Mouse (Mus musculus): ENCODE data around the gene Paqr9. TPM values are rescaled to one million over a fixed set of nuclear protein-coding genes. Genes with fewer than 3 reads are reported as not detected.

Gene Paqr9
- polyA plus RNA-seq, 1 experiment from 2014 or later: 0.19 TPM

GRCm38 (mm10) chr9:95570604-95571003, 11.1 kb downstream of the Paqr9 start:
- peaks cover 4% of the 10 kb centered on the region; the same call in 1 of the 2 replicates for H3K4me1 ChIP-seq
- 86% methylated on average over 4 of the region's 4 CpGs for WGBS
- no peak overlapping the region for H3K27ac ChIP-seq (replicated peaks)
- DNase-seq (ENCODE audit: low spot score): no peak
- H3K27me3 ChIP-seq (ENCODE audit: low read depth, poor library complexity, severe bottlenecking): peaks cover 6% of the 10 kb centered on the region; the same call in 1 of the 2 replicates
- no peak overlapping the region for H3K4me3 ChIP-seq
- H3K36me3 ChIP-seq: no peaks in the 10 kb centered on the region
- H3K9me3 ChIP-seq (replicated peaks): no peaks in the 10 kb centered on the region

GRCm38 (mm10) chr9:95571494-95571893, 12.0 kb downstream of the Paqr9 start:
- no peaks in the 10 kb centered on the region for H3K27me3 ChIP-seq (ENCODE audit: low read depth, poor library complexity, severe bottlenecking)
- WGBS: 82% methylated on average over 4 of the region's 4 CpGs
- H3K36me3 ChIP-seq: no peaks in the 10 kb centered on the region
- H3K9me3 ChIP-seq (replicated peaks): no peaks in the 10 kb centered on the region
- no peak overlapping the region for H3K27ac ChIP-seq (replicated peaks)
- DNase-seq (ENCODE audit: low spot score): no peak
- H3K4me1 ChIP-seq: peaks cover 4% of the 10 kb centered on the region; the same call in 1 of the 2 replicates
- no peak overlapping the region for H3K4me3 ChIP-seq

GRCm38 (mm10) chr9:95572558-95572957, 13.1 kb downstream of the Paqr9 start:
- Histone ChIP-seq H3K4me1 (no peaks in the 10 kb centered on the region), H3K36me3 (no peaks in the 10 kb centered on the region), H3K4me3 (no peak overlapping the region), H3K27me3 (ENCODE audit: low read depth, poor library complexity, severe bottlenecking) (no peaks in the 10 kb centered on the region), H3K9me3 (replicated peaks) (no peaks in the 10 kb centered on the region), H3K27ac (replicated peaks) (no peak overlapping the region)
- DNase-seq (ENCODE audit: low spot score): no peak
- 79% methylated on average over 5 of the region's 5 CpGs for WGBS

- 85% methylated on average over 4 of the region's 4 CpGs for WGBS
- H3K9me3 ChIP-seq (replicated peaks): no peaks in the 10 kb centered on the region
Observed at GRCm38 (mm10) chr9:95574116-95574515, 14.7 kb downstream of the Paqr9 start.

GRCm38 (mm10) chr9:95577502-95577901, 18.0 kb downstream of the Paqr9 start:
- peaks cover 15% of the 10 kb centered on the region for H3K4me1 ChIP-seq
- H3K27me3 ChIP-seq (ENCODE audit: low read depth, poor library complexity, severe bottlenecking): peaks cover 29% of the 10 kb centered on the region
- DNase-seq (ENCODE audit: low spot score): no peak
- no peaks in the 10 kb centered on the region for H3K36me3 ChIP-seq
- no peak overlapping the region for H3K27ac ChIP-seq (replicated peaks)
- WGBS: 91% methylated on average over 6 of the region's 6 CpGs
- no peak overlapping the region for H3K4me3 ChIP-seq
- H3K9me3 ChIP-seq (replicated peaks): no peaks in the 10 kb centered on the region

More at GRCm38 (mm10) chr9:95574116-95574515, 14.7 kb downstream of the Paqr9 start:
- no peak overlapping the region for H3K27ac ChIP-seq (replicated peaks)
- no peaks in the 10 kb centered on the region; the same call in 1 of the 2 replicates for H3K27me3 ChIP-seq (ENCODE audit: low read depth, poor library complexity, severe bottlenecking)
- no peaks in the 10 kb centered on the region for H3K4me1 ChIP-seq
- no peak for DNase-seq (ENCODE audit: low spot score)
- no peaks in the 10 kb centered on the region for H3K36me3 ChIP-seq
- no peak overlapping the region for H3K4me3 ChIP-seq

- peaks cover 37% of the 10 kb centered on the region for H3K27me3 ChIP-seq (ENCODE audit: low read depth, poor library complexity, severe bottlenecking)
- no peak overlapping the region for H3K4me3 ChIP-seq
- H3K36me3 ChIP-seq: no peaks in the 10 kb centered on the region
- no peaks in the 10 kb centered on the region for H3K9me3 ChIP-seq (replicated peaks)
- H3K27ac ChIP-seq (replicated peaks): no peak overlapping the region
- H3K4me1 ChIP-seq: peaks cover 16% of the 10 kb centered on the region
- WGBS: 94% methylated on average over 5 of the region's 5 CpGs
- DNase-seq (ENCODE audit: low spot score): no peak
Observed at GRCm38 (mm10) chr9:95578366-95578895, 19.0 kb downstream of the Paqr9 start.

GRCm38 (mm10) chr9:95581021-95581757, 21.7 kb downstream of the Paqr9 start:
- no peaks in the 10 kb centered on the region for H3K36me3 ChIP-seq
- H3K4me3 ChIP-seq: no peak overlapping the region
- H3K4me1 ChIP-seq: peaks cover 16% of the 10 kb centered on the region
- H3K27ac ChIP-seq (replicated peaks): no peak overlapping the region
- no peaks in the 10 kb centered on the region for H3K9me3 ChIP-seq (replicated peaks)
- no peak for DNase-seq (ENCODE audit: low spot score)
- WGBS: 51% methylated on average over 16 of the region's 16 CpGs
- peaks cover 42% of the 10 kb centered on the region for H3K27me3 ChIP-seq (ENCODE audit: low read depth, poor library complexity, severe bottlenecking)

- Histone ChIP-seq H3K4me3 (peak overlapping the region; percentile 50), H3K4me1 (peaks cover 16% of the 10 kb centered on the region), H3K9me3 (replicated peaks) (no peaks in the 10 kb centered on the region), H3K27me3 (ENCODE audit: low read depth, poor library complexity, severe bottlenecking) (peaks cover 42% of the 10 kb centered on the region), H3K27ac (replicated peaks) (no peak overlapping the region; the same call in 1 of the 2 replicates), H3K36me3 (no peaks in the 10 kb centered on the region)
- WGBS: 12% methylated on average over 20 of the region's 20 CpGs
- peak; percentile 30 for DNase-seq (ENCODE audit: low spot score)
Observed at GRCm38 (mm10) chr9:95581758-95582515, 22.5 kb downstream of the Paqr9 start.

- WGBS: 6% methylated on average over 8 of the region's 8 CpGs
- no peaks in the 10 kb centered on the region for H3K36me3 ChIP-seq
- H3K27ac ChIP-seq (replicated peaks): no peak overlapping the region
- H3K27me3 ChIP-seq (ENCODE audit: low read depth, poor library complexity, severe bottlenecking): peaks cover 42% of the 10 kb centered on the region
- DNase-seq (ENCODE audit: low spot score): no peak
- peak overlapping the region; percentile 50 for H3K4me3 ChIP-seq
- H3K4me1 ChIP-seq: peaks cover 16% of the 10 kb centered on the region
- H3K9me3 ChIP-seq (replicated peaks): no peaks in the 10 kb centered on the region
Observed at GRCm38 (mm10) chr9:95582555-95582954, 23.1 kb downstream of the Paqr9 start.

GRCm38 (mm10) chr9:95586046-95586445, 26.6 kb downstream of the Paqr9 start:
- Histone ChIP-seq H3K27me3 (ENCODE audit: low read depth, poor library complexity, severe bottlenecking) (peaks cover 27% of the 10 kb centered on the region), H3K9me3 (replicated peaks) (no peaks in the 10 kb centered on the region), H3K36me3 (no peaks in the 10 kb centered on the region), H3K27ac (replicated peaks) (no peak overlapping the region), H3K4me1 (peaks cover 16% of the 10 kb centered on the region), H3K4me3 (no peak overlapping the region)
- no peak for DNase-seq (ENCODE audit: low spot score)
- 82% methylated on average over 5 of the region's 5 CpGs for WGBS

- no peak overlapping the region for H3K4me3 ChIP-seq
- no peak overlapping the region for H3K27ac ChIP-seq (replicated peaks)
- WGBS: 89% methylated on average over 7 of the region's 7 CpGs
- DNase-seq (ENCODE audit: low spot score): no peak
- no peaks in the 10 kb centered on the region for H3K9me3 ChIP-seq (replicated peaks)
- H3K36me3 ChIP-seq: no peaks in the 10 kb centered on the region
- H3K4me1 ChIP-seq: no peaks in the 10 kb centered on the region
- peaks cover 7% of the 10 kb centered on the region; the same call in 1 of the 2 replicates for H3K27me3 ChIP-seq (ENCODE audit: low read depth, poor library complexity, severe bottlenecking)
Observed at GRCm38 (mm10) chr9:95588070-95588469, 28.6 kb downstream of the Paqr9 start.

GRCm38 (mm10) chr9:95594291-95594690, 34.8 kb downstream of the Paqr9 start:
- Histone ChIP-seq H3K36me3 (no peaks in the 10 kb centered on the region), H3K27ac (replicated peaks) (no peak overlapping the region), H3K4me3 (no peak overlapping the region), H3K4me1 (no peaks in the 10 kb centered on the region), H3K27me3 (ENCODE audit: low read depth, poor library complexity, severe bottlenecking) (peaks cover 8% of the 10 kb centered on the region; the same call in 1 of the 2 replicates), H3K9me3 (replicated peaks) (no peaks in the 10 kb centered on the region)
- 93% methylated on average over 4 of the region's 4 CpGs for WGBS
- no peak for DNase-seq (ENCODE audit: low spot score)

Data from midbrain, embryonic 10.5 days (tissue).